Mouse (Mus musculus): ENCODE data around the gene Dnajc28.
"Not testable (repeated sequence)": the region's sequence is repeated elsewhere in the genome, so short reads cannot be mapped to it uniquely, and the experiment has no call there.

Gene Dnajc28

DNA sequence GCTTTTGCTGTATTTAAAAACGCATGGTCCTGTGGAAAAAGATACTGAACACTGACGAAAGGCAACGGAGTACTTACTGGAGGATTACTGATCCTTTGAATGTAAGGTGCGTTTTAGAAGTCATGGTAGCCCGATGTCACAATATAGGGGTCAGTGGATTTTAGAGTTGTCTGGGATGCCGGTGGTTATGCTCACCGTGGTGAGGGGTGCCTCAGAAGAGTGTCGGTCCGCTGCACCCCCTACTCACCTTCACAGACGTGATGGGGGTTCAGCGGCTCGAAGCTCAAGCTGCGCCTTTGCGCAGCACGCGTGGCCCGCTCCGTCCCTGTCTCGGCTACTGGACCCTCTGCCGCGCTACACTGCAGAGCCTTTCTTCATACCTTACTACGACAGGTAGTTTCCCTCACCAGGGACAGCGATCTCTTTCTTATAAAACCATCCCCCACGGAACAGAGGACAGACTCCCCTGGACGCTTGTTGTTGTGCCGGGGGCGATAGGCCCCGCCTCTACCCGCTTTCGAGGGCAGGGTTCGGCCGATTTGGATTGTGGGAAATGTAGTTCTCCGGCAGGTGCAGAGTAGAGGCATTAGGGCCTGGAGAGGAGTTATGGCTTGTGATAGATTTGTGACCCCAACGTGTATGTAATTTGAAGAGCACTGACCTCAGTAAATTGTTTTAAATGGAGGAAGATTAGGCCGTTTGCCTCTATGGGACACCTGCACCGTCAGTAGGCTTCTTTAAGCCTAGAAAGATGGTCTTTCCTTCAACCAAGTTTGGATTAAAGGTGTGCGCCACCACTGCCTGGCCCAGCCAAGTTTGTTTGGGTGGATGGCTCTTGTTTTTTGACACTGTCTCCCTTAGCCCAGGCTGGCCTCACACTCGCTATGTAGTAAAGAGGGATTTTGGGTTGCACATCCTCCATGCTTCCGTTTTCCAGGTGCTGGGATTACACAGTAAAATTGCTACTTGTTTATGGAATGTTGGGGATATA is at the start of gene Dnajc28:
TSS of gene Dnajc28 (minus strand) at position 516 of the 991 bp plus-strand sequence.
- DNase-seq (ENCODE audit: low spot score), result peak; percentile 57

DNA sequence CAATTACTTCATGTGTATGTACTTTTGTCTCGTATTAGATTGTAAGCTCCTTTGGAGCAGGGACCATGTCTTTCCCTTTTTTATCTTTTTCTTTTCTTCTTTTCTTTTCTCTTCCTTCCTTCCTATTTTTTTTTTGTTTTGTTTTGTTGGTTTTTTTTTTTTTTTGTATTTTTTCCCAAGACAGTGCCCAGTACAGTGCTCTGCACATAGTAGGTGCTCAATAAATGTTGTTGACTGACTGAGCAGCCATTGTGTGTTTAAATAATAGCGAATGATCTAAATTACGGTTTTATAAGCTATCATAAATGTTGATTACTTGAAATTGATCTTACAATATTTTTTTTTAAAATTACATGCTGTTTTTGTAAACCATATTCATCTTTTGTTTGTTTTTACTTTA is 45.0 kb upstream of the Dnajc28 start:
- no peak for DNase-seq (ENCODE audit: low spot score)

DNA sequence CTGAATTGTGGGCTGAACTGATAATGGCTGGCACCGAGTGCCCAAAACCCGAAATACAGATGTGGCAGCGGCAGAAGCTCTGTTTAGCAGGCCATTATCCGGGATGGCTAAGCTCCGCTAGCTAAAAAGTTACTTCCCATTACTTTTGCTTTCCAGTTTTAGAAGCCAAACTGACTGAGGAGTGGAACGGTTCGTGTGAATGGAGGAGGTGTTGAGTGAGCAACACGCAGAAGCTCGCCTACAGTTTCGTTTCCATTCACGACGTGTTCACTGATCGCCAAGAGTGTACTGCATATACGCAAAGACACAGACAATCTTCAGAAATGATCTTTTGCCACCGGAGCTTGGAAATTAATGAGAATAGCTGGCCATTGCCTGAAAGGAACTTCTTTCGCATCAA is 43.5 kb upstream of the Dnajc28 start:
- no peak for DNase-seq (ENCODE audit: low spot score)

DNA sequence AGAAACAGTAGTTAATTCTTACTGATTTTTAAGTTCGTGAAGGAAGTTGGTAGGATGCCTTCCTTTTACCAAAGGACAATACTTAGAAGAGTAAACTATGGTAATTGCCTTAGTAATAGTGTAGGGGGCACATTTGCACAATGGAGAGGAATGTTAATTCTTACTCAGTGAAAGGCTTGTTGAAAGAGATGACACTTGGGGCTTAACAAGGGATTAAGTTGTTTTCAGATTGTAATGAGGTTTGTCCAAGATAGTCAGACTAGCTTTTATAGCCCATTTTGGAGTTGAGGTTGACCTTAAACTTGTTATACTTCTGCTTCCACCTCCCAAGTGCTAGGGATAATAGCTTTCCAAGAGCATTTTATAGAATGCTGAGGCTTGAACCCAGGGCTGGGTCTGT is 42.6 kb upstream of the Dnajc28 start:
- no peak for DNase-seq (ENCODE audit: low spot score)

DNA sequence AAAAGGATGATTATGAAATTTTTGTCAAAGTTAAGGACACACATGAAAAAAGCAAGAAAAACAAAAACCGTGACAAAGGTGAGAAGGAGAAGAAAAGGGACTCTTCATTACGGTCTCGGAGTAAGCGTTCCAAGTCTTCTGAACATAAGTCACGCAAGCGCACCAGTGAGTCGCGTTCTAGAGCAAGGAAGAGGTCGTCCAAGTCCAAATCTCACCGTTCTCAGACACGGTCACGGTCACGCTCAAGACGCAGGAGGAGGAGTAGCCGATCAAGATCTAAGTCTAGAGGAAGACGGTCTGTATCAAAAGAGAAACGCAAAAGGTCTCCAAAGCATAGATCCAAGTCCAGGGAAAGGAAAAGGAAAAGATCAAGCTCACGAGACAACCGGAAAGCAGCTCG is 41.0 kb upstream of the Dnajc28 start:
- no peak for DNase-seq (ENCODE audit: low spot score)

DNA sequence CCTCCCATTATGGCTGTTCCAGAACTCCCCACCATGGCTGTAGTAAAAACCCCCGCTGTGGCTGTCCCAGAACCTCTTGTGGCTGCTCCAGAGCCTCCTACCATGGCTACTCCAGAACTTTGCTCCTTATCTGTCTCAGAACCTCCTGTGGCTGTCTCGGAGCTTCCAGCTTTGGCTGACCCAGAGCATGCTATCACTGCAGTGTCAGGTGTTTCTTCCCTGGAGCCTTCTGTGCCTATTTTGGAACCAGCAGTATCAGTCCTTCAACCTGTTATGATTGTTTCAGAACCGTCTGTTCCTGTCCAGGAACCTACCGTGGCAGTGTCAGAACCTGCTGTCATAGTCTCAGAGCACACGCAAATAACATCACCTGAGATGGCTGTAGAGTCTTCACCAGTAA is 39.6 kb upstream of the Dnajc28 start:
- DNase-seq (ENCODE audit: low spot score), result no peak

DNA sequence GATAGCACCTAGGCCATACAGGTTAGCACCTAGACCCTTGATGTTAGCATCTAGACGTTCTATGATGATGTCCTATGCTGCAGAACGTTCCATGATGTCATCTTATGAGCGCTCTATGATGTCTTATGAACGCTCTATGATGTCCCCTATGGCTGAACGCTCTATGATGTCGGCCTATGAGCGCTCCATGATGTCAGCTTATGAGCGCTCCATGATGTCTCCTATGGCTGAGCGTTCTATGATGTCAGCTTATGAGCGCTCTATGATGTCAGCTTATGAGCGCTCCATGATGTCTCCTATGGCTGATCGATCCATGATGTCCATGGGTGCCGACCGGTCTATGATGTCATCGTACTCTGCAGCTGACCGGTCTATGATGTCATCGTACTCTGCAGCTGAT is 38.5 kb upstream of the Dnajc28 start:
- DNase-seq (ENCODE audit: low spot score), result no peak

DNA sequence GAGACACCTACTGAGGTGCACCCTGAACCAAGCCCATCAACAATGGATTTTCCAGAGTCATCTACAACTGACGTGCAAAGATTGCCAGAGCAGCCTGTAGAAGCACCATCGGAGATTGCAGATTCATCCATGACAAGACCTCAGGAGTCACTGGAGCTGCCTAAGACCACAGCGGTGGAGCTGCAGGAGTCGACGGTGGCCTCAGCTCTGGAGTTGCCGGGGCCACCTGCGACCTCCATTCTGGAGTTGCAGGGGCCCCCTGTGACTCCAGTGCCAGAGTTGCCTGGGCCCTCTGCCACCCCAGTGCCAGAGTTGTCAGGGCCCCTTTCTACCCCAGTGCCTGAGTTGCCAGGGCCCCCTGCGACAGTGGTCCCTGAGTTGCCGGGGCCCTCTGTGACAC is 36.5 kb upstream of the Dnajc28 start:
- DNase-seq (ENCODE audit: low spot score), result no peak

DNA sequence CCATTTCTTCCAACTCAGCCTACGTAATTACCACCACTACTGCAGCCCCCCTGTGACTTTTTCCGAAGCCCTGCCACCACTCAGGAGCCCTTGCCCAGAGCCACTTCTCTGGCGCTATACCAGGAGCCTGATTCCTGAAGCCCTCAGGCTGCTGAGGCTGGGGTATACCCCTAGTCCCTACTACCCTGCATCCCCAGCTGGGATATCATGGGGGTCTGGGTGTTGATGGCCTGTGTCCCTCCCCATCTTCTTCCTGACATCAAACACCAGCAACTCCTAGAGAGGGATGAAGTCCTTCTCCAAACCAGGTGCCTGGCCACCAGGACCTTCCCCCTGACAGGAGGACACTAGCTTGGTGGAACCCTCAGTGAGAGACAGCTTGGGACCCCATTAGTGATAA is 33.4 kb upstream of the Dnajc28 start:
- no peak for DNase-seq (ENCODE audit: low spot score)

DNA sequence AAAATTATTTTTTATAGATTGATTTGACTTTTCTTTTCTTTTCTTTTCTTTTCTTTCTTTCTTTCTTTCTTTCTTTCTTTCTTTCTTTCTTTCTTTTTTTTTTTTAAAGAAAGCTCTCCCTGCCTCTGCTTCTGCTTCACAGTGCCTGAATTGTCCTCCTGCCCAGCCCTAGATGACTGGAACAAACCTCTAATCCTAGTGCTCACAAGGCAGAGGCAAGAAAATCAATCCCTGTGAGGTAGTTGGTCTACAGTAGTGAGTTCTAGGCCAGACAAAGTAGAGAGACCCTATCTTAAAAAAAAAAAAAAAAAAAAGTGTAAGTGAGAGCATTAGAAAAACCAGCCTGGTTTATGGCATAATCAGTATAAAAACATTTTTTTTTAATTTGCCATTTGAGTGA is 31.0 kb upstream of the Dnajc28 start:
- no peak for DNase-seq (ENCODE audit: low spot score)

DNA sequence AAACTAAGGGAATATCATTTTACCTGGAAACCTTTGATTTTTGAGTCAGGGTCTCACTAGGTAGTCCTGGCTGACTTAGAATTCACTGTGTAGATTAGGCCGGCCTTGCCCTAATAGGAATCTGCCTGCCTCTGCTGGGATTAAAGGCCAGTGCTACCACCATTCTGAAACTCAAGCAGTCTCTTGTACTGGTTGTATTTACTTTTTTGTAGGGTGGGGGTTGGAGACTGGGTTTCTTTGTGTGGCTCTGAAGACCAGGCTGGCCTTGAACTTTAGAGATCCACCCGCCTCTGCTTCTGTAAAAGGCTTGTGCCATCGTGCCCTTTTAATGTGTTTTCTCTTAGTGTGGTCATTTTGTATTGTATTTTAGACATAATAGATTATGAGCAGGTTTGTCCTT is 30.4 kb upstream of the Dnajc28 start:
- DNase-seq (ENCODE audit: low spot score), result no peak

DNA sequence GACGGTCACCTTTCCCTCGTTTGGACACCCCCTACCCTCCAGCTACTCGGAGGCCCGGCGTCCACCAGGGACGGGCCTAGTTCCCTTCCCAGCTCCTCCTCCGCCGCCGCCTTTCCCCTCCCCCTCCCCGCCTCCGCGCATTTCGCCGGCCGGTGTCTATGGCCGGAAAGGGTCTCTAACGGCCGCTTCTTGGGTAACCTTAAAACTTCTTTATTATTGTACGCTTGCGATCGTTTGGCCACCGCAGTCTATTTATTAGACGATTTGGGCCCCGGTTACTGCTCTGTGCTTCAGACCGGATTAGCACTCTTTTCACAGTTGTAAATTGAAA is 29.4 kb upstream of the Dnajc28 start:
- DNase-seq (ENCODE audit: low spot score), result peak; percentile 73

DNA sequence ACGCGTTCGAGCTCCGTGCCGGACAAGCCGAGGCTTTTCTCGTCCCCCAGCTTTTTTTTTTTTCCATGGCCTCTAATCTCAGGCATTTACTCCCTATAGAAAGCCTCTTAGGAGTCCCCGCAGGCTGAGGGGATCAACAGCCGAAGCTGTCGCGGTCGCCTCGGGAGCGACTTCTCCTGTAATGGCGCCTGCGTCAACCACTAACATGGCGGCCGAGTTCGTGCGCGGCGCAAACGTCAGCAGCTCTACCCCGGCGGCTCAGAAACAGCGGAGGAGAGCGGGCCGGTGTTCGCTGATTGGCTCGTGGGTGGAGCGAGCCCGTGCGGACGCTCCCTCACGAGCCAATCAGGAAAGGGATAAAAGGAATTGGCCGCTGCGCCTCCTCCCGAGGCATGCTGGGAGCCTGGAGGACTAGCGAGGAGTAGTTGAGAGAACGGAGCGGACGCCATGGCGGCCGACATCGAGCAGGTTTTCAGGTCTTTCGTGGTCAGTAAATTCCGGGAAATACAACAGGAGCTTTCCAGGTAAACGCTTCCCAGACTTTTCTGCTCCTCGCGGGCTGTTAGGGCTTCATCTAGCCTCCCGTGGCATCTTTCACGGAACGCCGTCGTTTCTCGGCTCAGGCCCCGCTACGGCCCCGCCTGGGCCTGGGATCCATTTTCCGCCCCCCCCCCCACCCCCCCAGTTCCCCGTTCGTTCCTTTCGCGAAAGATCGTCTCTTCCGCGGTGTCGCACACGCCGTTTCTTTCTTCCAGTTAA is 28.8 kb upstream of the Dnajc28 start, which contains the start of gene Son:
TSS of gene Son (plus strand) at position 46 of the 759 bp plus-strand sequence.
- peak; percentile 86 for DNase-seq (ENCODE audit: low spot score)

DNA sequence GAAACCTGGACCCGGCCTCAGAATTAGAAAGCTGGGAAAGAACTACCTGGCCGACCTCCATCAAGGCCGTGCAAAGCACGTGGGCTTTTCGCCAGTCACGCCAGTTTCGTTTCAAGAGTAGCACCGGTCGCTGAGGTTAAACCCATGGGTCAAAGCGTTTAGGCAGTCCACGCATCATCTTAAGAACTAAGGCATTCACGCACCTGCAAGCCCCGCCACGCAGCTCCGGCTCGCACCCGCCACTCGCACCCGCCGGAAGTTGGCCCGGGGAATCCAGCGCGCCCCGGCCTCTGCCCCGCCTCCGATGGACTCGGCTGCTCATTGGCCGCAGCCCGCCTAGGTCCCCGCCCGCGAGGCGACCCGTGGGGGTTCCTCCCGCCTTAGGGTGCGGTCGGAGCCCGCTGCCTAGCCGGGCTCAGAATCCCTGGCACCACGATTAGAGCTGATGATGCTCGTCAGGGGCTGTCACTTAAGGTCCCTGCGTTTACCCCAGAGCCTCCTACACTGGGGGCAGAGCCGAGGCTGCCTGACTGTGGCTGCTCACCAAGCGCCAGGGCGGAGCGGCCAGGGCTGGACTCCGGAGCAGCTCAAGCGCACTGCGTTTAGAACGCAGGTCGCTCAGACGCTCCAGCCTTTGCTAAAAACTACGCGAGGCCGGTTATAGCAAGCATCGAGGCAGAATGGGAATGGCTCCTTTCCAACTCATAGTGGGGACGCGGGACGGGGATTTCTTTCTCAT is 28.0 kb upstream of the Dnajc28 start, which contains the start of gene Gart:
TSS of gene Gart (minus strand) at position 272 of the 739 bp plus-strand sequence.
- peak; percentile 88 for DNase-seq (ENCODE audit: low spot score)

DNA sequence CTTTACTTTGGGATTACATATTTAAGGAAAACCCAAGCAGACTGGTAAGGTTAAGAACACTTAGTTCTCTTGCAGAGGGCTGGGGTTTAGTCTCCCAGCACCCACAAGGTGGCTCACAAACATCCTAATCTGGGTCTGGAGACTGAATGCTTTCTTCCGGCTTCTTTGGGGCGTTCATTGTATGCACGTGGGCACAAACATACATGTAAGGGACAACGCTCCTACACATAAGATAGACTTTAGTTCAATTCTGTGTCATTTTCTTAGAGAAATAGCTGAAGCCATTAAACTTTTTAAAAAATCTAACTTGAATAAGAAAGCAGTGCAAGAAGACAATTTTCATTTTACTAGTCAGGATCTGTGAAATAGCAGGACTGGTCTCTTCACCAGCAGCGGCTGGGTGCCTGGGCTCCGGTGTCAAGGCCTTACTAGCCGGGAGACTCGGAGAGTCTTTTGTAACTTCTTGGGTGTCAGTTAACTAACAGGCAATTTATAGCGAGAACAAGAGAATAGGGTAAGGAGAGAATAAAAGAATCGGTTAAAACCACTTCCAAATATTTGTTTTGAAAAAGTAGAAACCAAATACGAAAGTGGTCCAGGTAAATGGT is 27.3 kb upstream of the Dnajc28 start:
- no peak for DNase-seq (ENCODE audit: low spot score)

DNA sequence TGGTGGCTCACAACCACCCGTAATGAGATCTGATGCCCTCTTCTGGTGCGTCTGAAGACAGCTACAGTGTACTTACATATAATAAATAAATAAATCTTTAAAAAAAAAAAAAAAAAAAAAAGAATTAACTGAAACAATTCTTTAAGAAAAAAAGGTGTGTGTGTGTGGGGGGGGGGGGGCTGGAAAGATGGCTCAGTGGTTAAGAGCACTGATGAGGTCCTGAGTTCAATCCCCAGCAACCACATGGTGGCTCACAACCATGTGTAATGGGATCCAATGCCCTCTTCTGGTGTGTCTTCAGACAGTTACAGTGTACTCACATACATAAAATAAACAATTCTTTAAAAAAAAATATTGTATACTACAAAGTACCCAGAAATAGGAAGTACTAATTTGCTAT is 26.6 kb upstream of the Dnajc28 start:
- not testable (repeated sequence) for DNase-seq (ENCODE audit: low spot score)

DNA sequence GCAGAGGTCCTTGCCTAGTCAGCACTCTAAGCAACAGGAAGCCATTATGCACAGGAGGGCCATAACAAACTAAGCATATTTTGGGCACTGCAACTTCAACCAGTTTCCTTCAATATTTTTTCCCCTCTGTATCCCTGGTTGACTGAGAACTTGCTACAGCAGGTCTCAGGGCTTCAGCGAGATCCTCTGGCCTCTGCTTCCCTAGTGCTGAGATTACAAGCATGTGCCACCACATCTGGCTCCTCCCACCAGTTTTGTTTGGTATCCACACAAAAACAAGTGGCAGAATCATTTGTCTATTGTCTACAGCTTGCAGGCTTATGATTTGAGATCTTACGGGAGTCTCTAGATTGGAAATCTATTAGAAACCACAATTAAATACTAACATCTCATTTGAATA is 26.1 kb upstream of the Dnajc28 start:
- no peak for DNase-seq (ENCODE audit: low spot score)

DNA sequence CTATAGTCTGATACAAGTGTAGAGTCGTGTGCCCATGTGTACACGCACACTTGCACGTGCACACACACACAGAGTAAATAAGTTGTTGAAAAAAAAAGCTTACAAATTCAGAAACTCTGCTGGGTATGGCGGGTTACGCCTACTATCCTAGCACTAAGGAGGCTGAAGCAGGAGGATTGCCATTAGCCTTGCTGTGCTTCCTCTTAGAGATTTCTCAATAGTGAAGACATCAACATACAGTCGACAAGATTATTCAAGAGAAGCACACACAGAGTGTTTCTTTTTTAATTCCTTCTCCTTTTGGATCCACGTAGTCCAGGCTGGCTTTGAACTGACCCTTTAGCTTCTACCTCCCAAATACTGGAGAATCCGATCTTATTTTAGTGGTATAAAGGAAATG is 21.3 kb upstream of the Dnajc28 start:
- no peak for DNase-seq (ENCODE audit: low spot score)

DNA sequence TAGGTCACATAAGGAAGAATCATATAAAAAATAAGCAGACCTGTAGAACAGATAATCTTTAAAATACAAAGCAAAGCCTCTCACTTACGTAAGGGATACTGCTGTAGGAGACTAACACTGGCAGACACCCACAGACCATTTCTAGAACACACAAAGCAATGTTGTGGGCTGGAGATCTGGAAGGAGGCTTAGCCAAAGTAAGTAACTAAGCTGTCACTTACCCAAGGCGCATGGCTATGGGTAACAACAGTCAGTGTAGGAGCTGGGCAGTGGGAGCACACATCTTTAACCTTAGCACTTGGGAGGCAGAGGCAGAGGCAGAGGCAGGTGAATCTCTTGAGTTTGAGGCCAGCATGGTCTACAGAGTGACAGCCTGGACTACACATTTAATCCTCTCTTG is 20.8 kb upstream of the Dnajc28 start:
- DNase-seq (ENCODE audit: low spot score), result no peak

DNA sequence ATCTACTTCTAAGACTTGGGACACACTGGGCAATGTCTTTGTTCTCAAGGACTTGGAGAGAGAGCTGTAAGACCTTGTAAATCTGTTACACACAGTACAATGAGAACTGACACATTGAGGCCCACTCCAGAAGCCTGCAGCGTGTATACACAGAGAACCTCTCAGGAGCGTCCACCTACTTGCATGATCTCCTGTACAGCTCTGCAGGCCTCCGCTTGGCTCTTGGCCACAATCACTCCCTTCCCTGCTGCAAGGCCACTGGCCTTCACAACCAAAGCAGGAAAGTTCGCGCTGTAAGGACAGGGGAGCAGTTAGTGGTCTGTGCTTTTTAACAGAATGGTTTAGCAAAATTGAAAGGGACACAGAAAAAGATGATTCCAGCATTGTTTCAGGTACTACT is 20.3 kb upstream of the Dnajc28 start:
- no peak for DNase-seq (ENCODE audit: low spot score)

DNA sequence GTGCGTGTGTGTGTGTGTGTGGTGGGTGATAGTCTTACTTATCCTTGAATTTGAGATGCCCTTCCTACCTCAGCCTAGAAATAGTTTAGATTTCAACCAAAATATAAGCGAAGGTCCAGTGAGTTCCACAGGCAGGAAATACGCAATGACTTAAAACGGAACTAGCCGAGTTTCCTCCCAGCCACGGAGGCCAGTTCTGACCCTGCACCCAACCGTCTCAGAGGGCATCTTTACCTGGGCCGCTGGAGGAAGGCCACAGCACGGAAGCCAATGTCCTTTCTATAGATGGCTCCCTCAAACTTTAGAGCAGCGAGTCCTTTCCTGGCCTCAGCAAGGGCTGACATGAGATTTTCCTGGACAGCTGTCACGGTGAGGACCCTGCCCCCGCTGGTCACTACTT is 14.8 kb upstream of the Dnajc28 start:
- no peak for DNase-seq (ENCODE audit: low spot score)

DNA sequence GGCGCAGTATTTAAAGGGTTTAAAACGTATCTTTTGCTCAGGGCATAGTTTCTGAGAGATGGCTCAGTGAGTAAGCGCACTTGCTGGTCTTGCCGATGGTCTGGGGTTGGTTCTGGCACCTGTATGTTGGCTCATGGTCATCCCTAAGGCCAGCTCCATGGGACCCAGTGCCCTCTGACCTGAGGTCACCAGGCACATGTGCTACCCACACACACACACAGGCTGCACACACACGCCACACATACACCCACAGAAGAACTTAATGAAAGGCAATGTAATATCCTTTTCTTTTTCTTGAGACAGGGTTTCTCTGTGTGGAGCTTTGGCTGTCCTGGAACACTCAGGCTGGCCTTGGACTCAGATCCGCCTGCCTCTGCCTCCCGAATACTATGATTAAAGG is 14.1 kb upstream of the Dnajc28 start:
- no peak for DNase-seq (ENCODE audit: low spot score)
